Mouse (Mus musculus): ENCODE data around the gene Myo1d.

The Myo1d gene

DNA sequence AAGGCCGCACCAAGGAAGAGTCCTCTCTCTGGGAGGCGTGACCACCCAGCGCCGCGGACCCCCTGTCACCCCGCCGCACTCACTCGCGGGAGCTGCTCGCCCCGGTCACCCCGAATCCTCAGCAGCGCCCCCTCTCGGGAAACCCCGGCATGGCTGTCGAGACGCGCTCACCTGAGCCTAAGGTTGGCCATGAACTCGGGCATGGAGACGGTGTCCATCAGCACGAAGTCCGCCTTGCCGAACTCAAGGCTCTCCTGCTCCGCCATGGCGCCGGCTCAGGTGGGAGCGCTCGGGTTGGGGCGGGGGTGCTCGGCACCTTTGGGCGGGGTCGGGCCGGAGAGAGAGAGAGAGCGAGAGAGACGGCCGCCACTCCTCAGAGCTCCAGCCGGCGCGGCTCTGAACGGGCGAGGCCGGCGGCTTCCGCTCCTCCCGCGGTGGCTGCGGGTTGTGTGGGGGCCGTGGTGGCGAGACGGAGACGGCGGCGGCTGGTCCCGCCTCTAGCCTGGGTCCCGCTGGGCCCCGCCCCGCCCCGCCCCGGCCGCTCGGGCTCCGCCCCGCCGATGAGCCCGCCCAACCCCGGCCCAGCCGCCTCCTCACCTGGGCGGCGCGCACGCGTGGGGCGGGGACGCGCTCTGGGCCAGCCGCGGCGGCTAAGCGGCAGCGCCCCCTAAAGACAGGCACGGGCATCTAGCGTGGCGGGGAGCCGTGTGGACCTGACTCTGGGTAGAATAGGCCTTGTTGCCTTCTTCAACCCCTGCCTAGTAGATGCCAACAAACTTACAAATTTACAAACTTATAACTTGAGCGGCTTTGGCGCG lies at the start of gene Myo1d:
TSS of gene Myo1d (minus strand) at position 499 of the 818 bp plus-strand sequence.
- peak; percentile 85 for DNase-seq (ENCODE audit: low spot score)

DNA sequence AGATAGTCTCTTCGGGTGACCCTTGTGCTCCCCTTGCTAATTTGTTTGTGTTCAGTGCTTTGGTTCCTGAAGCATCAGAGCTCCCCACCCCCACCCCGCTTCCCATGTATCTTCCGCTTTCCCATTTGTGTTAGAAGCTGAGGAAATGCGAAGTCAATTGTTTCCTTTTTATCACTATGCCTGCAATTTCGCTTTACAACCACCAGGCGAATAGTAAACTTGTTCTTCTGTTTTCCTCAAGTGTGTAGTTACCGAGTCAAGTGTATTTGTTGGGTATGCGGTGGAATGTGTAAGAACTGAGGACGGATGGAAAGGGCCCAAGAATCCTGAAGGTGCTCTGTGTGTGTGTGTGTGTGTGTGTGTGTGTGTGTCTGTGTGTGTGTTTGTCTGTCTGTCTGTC lies 42.0 kb upstream of the Myo1d start:
- DNase-seq (ENCODE audit: low spot score): no peak

DNA sequence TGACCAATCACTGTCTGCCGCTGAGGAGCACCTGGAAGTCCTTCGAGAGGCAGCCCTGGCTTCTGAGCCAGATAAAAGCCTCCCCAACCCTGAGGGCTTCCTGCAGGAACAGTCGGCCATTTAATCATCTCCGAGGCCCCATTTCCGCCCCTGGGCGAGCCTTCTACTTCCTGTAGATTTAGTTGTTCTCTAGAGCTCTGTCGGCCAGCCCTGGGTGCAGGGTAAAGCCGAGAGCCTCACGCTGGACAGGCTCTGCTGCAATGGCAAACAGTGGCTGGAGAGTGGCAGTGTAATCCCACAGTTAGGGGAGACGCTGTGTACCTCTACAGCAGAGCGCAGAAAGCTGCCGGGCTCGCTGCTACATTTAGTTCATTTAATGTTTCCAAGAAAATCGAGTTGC lies 41.5 kb upstream of the Myo1d start:
- no peak for DNase-seq (ENCODE audit: low spot score)

DNA sequence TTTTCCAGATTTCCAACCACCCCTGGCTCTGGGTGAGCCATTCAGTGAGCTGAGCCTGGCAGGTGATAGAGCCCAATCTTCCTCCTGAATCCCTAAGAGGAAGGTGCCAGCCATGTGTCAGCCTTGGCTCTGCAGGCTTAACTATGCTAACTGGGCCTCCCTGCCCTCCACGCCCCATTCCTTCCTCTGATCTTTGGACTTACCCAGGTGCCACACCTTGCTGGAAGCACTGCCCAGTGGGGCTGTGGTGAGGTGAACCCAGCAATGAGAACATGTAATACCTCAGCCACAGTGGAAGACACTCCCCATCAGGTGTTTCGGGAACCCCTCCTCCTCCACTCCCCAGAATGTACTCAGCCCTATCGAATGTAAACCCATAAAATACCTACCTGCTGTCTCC lies 40.3 kb upstream of the Myo1d start:
- DNase-seq (ENCODE audit: low spot score): no peak

DNA sequence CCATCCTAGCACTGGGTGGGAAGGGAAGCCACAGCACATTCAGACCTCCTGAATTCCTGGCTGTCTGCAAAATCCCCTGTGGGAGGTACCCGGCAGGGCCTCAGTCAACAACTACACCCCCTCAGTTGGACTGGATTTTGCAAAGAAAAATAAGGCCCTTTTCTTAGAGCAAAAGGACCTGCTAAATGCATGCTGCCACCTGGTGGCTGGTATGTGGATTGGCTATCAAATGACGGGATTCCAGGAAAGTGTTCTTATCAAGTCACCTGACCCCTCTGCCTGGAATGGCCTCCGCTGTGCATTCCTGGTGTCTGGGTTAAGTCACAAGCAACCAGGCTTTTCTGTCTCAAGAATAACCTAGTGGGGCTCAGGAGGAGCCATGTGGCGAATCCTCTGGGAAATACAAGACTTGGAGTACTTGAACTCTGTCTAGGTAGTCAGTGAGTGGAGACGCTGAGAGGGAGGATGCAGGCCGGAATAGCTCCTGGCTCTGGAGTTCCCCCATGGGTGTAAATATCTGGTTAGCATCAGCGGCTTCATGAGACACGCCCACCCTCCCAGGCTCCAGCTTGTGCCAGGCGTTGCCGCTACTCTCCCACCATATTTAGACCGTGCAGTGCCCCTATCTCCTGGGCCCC lies 38.4 kb upstream of the Myo1d start:
- peak; percentile 14 for DNase-seq (ENCODE audit: low spot score)

DNA sequence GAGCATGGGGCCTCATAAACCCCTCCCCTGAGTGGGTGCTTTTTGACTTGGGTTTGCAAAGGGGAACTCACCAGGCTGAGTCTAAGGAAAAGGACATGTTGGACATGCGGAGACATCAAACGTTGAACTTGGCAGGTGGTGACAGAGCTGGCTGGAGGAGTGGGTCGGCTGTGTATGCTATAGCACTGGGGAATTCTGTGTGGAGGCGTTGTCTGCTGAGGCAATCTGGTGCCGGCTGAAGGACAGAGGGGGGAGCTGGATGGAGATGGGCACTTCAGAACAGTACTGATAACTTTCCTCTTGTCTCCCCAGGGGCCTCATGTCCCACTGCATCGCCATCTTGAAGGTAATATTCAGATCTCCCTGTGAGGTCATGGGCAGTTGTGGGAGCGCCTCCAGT lies 35.5 kb upstream of the Myo1d start:
- DNase-seq (ENCODE audit: low spot score): no peak

DNA sequence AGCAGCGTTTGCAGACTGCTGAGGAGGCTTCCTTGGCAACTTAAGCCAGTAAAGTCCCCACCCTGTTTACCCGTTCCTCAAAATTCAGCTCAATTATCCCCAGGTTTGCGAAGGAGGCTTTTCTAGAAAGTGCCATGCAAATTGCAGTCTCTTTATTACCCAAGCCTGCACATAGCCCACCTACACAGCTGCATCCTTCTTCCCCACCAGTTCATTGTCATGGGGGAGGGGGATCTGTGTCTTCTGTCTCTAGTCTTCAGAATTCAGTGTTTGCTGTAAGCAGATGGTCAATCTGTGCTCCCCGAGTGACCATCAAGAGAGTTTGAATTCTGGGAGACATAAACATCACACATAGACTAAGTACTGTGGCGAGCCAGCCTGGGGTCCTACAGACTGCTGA lies 31.3 kb upstream of the Myo1d start:
- no peak for DNase-seq (ENCODE audit: low spot score)

DNA sequence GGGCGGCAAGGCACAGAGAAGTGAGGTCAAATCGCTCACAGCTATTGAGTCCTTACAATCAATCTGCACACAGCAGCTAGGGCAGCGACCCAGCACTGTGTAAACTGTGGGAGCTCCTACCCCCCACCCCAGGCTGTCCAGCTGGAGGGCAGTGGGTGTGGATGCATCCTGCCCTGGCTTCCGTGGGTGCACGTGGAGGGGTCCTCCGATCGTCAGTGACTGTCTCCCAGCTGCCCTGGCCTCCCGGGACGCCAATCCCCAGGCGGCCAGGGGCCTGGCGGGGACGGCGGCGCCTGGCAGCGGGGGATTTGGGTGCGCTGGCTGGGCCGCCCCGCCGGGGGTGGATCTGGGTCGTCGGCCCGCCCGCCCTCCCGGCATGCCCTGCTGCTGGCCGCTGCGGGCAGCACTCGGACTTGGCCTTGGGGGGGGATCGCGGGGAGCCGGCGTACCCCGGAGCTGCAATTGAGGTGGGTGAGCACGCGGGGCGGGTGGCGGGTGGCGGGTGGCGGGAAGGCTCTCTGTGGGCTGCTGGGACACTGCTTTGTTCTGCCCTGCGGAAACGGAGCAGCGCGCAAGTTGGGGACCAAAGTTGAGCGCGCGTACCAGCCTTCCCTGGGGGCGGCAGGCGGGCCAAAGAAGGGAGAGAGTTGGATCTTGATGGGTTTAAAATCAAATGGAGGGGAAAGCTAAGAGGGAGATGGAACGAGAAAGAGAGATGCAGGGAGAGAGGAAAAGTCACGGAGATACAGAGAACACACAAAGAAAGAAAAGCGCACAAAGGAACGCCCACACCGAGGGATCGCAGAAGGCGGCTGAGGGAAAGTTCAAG lies 30.4 kb upstream of the Myo1d start, which contains the start of gene Tmem98:
TSS of gene Tmem98 (plus strand) at position 183 of the 829 bp plus-strand sequence.
- DNase-seq (ENCODE audit: low spot score): no peak

DNA sequence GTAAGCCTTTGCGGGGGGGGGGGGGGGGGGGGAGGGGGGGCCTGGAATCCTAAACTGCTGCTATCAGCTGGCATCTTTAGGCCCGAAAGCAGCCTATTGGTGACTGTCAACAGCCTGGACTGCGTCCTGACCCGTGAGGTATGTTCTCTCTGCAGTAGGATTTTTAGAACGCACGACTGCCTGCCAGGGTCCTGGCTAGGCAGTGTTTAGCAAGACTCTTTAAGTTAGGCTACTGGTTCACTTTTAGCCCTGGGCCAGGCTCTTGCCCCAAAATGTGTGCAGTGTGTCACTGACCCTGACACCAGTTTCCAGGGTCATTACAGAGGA lies 29.8 kb upstream of the Myo1d start:
- no peak for DNase-seq (ENCODE audit: low spot score)

DNA sequence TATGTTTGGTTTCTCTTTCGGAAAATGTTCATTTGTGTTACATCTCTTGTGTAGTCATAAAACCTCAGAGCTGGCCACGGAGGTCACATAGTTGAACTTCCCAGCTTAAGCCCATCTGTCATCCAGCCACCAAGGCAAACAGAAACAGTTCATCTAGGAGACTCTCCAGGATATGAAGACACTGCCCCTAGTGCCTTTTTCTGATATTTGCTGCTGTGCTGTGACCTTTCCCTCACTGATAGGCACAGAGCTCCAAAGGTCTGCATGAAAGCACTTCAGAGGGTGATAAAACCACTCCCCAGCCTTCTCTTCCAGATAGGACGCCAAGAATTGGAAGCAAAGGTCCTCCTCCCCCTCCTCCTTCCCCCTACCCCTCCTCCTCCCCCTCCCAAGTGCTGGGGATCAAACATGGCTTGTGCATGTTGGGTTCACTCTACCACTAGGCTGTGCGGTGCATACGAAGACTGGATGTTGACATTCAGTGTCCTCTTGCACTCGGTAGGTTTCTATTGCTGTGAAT lies 28.8 kb upstream of the Myo1d start:
- DNase-seq (ENCODE audit: low spot score): no peak

DNA sequence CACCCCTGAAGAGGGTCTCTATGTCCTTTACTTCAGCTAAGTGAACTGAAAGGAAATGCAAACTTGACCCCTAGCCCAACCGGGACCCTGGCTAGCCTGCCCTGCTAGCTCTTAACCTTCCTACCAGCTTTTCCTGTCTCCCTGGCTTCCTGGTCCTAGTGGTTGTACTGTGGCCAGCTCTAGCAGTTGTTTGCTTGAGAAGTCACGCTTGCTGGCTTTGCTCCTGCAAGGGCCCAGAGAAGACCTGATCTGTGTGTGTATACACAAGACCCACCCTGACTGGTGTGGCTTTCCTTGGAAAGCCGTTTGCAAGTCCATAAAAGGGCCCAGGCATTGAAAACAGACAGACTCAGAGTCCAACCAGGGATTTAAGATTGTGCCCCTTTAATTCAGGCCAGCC lies 22.9 kb upstream of the Myo1d start:
- no peak for DNase-seq (ENCODE audit: low spot score)

DNA sequence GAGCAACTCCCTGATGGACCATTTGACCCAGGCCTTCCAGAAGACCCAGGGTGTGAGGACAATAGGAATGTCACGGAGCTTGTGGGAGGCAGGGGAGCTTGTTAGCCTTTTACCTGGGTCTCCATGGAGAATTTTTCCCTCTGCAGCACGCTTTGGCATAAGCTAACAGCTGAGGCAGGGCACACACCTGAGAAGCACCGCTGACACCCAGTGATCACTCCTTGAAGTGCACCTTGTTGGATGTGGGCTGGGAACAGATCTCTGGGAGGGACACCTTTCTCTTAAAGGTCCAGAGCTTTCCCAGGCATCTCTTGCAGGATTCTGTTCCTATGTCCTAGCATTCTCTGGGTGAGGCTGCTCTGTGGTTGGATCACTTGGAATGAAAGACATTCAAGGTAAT lies 20.2 kb upstream of the Myo1d start:
- no peak for DNase-seq (ENCODE audit: low spot score)

DNA sequence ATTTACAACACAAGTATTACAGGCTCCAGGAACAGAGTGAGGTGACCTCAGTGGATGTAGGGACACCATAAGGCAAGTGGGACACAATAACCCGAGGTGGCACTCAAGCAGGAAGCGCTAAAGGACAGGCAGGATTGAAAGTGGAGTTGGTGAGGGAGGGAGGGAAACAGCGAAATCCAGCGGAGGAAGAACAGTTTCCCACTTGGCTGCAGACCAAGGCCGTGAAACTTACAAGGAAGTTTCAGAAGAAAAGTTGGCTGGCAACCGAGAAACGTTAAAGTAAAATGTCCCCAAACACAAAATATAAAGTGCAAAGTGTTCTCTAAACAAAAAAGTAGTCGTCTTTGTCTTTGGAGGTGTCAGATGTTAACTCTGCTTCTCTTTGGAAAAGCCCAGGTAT lies 15.6 kb upstream of the Myo1d start:
- no peak for DNase-seq (ENCODE audit: low spot score)

DNA sequence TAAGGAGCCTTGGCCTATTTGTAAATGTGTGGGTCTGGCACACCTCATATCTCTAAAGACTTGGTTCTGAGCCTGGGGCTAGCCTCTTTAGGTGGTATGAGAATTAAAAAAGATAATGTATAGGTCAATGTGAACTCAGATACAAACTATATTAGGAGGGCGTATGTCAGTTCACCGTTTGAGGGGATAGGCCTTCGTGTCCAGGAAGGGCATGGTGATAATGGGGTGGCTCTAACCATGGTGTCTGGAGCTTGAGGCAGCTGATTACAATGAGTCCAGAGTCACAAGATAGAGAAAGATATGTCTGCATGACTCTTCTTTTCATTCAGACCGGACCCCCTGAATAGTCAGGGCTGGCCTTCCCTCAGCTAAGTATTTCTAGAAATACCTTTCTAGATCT lies 14.5 kb upstream of the Myo1d start:
- no peak for DNase-seq (ENCODE audit: low spot score)

DNA sequence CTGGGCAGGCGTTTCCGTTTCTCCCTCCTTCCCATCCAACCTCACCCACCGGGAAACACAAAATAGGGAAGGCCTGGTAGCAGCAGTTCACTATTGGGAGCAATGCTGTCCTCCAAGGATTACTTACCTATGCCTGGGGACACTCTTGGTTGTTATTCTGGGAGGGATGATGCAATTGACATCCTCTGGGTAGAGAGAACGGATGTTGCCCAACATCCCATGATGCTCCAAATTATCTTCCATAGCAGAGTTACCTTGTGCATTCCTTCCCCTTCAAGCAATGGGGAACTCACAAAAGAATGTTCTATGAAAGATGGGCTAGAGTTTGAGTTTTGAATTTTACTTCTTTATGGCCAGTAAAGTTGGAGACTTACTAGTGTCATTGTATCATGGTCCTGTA lies 13.6 kb upstream of the Myo1d start:
- no peak for DNase-seq (ENCODE audit: low spot score)

DNA sequence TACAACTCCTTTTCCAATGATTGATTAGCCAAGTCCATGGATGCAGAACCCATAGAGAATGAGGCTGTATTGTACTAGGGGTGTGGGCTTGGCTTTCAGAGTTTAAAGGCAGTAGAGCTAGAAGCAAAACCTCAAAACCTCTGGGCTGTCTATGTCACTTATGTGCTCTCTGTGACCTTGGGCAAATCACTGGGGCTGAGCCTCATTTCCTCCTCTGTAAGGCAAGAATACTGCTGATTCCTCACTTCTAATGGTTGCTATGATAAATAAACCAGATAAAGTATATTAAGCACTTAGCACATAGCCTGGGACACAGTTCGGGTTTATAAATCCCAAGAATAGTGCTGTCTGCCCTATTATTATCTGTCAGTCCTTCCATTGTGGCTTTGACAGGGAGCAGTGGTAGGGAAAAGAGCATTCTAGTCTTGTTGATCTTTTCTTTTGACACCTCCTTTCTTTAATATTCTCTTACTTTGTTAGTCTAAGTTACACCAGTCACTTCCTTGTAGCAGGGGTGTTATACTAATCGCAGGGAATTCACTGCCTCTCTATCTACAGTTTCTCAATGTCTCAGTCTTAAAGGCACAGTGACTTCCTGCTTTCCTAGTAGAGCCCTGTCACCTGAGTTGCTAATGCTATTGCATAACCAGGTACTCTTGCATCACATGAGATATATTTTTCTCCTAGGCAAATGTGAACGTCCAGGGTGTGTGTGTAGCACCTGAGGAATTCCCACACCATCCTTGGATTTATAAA lies 12.0 kb upstream of the Myo1d start:
- no peak for DNase-seq (ENCODE audit: low spot score)

DNA sequence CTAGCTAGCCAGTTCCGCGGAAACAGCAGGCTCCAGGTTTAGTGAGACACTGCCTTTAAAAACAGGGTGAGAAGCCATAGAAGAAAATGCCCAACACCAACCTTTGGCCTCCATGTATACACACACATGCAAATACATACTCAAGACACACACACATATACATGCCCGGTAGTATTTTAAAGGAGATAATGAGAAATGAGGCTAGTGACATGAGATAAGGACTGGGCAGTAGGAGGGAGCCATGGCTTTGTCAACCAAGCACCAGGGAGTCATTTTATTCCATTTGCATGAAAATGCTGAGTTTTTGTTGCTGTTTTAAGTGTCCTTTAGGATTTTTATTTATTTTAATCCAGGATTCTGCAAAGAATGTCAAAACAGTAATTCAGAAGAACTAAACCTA lies 10.6 kb upstream of the Myo1d start:
- no peak for DNase-seq (ENCODE audit: low spot score)

DNA sequence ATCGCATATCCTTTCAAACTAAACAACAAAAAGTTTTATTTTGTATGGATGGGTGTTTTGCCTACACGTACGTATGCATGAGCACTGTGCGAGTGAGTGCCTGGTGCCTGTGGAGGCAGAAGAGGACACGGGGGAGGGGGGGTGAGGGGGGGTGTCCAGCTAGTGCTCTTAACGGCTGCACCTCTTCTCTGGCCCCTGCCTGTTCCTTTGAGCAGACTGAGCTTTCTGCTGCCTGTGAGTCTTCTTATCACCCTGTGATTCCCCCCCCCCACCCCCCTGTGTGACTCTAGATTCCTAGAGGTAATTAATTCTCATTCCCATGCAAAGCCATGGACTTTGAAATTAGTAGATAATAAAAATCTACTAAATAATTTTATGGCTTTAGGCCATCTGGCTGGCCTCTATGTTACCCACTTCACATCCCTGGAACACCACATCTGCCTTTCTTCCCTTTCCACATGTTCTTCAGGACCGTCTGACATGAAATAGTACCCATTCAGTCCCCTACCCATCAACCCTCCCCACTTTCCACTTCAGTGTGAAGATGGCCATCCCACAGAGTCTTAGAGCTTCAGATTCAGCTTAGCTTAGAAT lies 9.9 kb upstream of the Myo1d start:
- no peak for DNase-seq (ENCODE audit: low spot score)

DNA sequence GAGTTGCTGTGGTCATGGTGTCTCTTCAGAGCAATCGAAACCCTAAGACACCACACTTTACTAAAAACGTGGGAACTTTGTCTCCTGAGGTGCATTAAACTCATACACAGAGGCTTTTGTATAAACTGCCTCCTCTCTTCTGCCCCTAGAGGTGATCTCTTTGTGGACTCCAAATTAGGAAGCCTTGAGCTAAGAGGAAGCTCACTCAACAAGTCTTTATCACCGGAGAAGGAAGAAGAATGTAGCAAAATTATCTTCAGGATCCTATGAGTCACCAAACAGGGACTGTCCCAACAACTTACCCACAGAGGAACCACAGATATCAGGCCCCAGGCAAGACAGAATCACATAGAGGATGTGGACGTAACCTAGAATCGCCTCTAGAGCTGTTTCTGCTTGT lies 5.8 kb upstream of the Myo1d start:
- no peak for DNase-seq (ENCODE audit: low spot score)

DNA sequence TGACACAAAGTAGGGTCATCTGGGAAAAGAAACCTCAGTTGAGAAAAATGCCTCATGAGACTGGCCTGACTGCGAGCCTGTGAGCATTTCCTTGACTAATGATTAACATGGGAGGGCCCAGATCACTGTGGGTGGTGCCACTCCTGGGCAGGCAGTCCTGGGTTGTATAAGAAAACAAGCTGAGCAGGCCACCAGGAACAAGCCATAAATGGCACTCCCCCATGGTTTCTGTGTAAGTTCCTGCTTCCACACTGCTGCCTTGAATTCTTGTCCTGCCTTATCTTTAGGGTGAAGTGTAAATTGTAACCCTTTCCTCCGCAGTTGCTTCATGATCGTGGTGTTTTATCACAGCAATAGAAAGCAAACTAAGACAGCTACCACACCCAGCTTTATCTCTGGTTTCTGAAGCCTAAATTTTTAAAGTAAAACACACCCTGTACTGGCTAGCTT lies 4.5 kb upstream of the Myo1d start:
- no peak for DNase-seq (ENCODE audit: low spot score)

DNA sequence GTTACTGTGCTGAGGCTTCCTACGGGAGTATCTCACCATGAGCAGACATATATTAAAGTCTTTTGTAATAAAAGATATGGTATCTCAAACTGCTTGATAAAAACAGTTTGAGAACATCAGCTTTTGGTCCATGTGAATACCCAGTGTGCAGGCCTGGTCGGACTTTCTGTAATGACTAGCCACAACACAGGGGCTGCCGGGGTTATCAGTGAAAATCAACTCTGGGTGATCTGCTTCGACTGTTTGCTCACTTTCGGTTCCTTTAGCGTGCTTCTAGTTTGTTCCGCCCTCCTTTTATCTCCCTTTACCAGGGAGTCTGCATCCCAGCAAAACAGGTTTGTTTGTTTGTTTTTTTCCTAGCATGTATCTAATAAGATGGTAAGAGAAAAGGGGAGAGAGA lies 3.6 kb upstream of the Myo1d start:
- no peak for DNase-seq (ENCODE audit: low spot score)

DNA sequence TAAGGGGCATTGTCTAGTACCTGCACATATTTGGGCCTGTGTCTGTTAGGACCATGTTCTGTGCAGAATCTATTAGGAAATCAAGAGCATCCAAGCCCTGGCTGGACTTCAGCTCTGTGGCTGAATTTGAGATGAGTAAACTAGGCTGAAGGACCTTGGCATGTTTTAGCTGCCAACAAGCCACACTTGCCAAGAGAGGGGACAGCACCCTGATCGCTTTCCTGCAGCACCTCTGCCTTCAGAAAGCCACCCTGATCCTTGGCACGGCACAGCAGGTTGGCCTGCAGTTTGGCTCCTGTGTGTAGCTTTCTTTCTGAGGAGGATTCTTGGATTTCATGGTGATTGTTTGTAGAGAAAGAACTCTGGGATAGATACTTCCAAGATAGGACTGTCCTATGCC lies 1.7 kb upstream of the Myo1d start:
- DNase-seq (ENCODE audit: low spot score): no peak
